ENCODE assay signal across 19 mouse cellular contexts in the genomic region with DNA sequence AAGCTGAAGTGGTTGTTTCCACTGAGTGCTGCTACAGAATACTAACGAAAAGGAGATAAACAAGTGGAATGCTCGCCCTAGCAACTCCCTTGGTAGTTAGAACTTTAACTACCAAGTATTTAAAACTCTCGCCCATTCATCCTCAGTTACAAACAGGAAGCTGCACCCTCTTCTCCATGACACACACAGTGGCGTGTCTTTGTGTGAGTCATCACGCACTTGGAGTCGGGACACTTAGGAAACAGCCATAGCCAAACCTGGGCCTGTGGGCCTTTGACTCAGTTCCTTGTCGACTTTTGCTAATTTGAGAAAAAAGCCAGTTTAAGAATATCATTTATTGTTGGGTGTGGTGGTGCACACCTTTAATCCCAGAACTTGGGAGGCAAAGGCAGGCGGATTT.
"Had no signal": no experiment of that assay in that cellular context is flagged by ENCODE, and none has a peak within 500 bp of the region (broad histone marks: within the 10 kb centered on the region; RNA-seq: fewer than 3 reads in every experiment).

No protein-coding gene starts in this region.

- H3K36me3 ChIP-seq: liver, embryonic 13.5 days; midbrain, embryonic 13.5 days; neural tube, embryonic 12.5 days; neural tube, embryonic 15.5 days had no signal

- H3K4me2 ChIP-seq: liver, embryonic 13.5 days; lung, embryonic 14.5 days; midbrain, embryonic 13.5 days; neural tube, embryonic 12.5 days; neural tube, embryonic 15.5 days had no signal

- H3K4me1 ChIP-seq: liver, embryonic 13.5 days; midbrain, embryonic 13.5 days; neural tube, embryonic 12.5 days; neural tube, embryonic 15.5 days had no signal

- H3K27ac ChIP-seq: left cerebral cortex, adult 2 months; liver, embryonic 13.5 days; macrophage; midbrain, embryonic 13.5 days; neural tube, embryonic 12.5 days; neural tube, embryonic 15.5 days; stomach, postnatal 0 days had no signal

- H3K4me3 ChIP-seq: left cerebral cortex, adult 2 months; liver, embryonic 13.5 days; midbrain, embryonic 13.5 days; neural tube, embryonic 12.5 days; neural tube, embryonic 15.5 days had no signal

- H3K27me3 ChIP-seq: liver, embryonic 13.5 days; midbrain, embryonic 13.5 days; neural tube, embryonic 12.5 days; neural tube, embryonic 15.5 days had no signal

- ATAC-seq: lung, postnatal 0 days; midbrain, embryonic 13.5 days; midbrain, embryonic 16.5 days had no signal

- H3K9me3 ChIP-seq: liver, embryonic 13.5 days; midbrain, embryonic 13.5 days; neural tube, embryonic 12.5 days; neural tube, embryonic 15.5 days had no signal

- H3K9ac ChIP-seq: liver, embryonic 13.5 days; lung, embryonic 14.5 days; midbrain, embryonic 13.5 days; neural tube, embryonic 12.5 days; neural tube, embryonic 15.5 days had no signal

- DNase-seq: kidney, adult 8-10 months; kidney, postnatal 14 days; layer of hippocampus, postnatal 36 days; liver, embryonic 13.5 days; lung, embryonic 14.5 days; right cerebral cortex, adult 18-20 months; right cerebral cortex, postnatal 14 days; right cerebral cortex, postnatal 4 days; thymus, adult 2 months; thymus, postnatal 14 days; thymus, postnatal 4 days had no signal
